Mouse (Mus musculus): Measurements from ENCODE around the gene Crtam. TPM values are rescaled to one million over a fixed set of nuclear protein-coding genes. Genes with fewer than 3 reads are reported as not detected.
A peak's percentile ranks its signal among the peaks of the same experiment; 100 is the strongest.

The Crtam gene
- total and polyA plus RNA-seq, 3 experiments = not detected

DNA sequence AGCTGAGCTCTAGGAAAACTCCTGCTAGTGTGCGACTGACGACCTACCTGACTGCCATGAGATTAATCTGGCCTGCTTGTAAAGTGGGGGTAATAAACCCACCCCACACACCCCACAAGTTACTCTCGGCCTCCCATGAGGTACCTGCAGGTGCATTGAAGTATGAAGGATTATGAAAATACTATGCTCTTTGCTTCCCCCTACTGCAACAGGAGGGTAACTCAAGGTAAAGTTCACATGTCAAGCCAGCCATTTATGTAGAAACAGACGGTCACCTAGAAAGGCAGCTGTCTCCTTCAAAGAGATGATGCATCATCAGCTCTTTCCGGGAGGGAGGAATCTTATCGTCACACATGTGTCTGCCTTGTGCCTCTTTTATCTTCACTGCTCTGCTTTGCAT, 25.4 kb upstream of the Crtam start:
- Histone ChIP-seq H3K9ac (ENCODE audit: insufficient read depth, low read depth) (no peak overlapping the region), H3K9me3 (replicated peaks; ENCODE audit: low read length) (no peaks in the 10 kb centered on the region), H3K4me3 (replicated peaks in 1 of 3; ENCODE audit: low read depth in 2 of 3, low read length in 2 of 3, poor library complexity in 1 of 3) (no peak overlapping the region), H3K79me2 (replicated peaks; ENCODE audit: control insufficient read depth, extremely low read depth, insufficient read depth, poor library complexity, severe bottlenecking) (no peaks in the 10 kb centered on the region), H3K27me3 (replicated peaks) (no peaks in the 10 kb centered on the region), H3K4me1 (ENCODE audit: control insufficient read depth in 1 of 2, insufficient read depth in 2 of 2) (no peaks in the 10 kb centered on the region), H3K36me3 (replicated peaks in 1 of 2; ENCODE audit: control insufficient read depth in 1 of 2, insufficient read depth in 1 of 2, low read length in 1 of 2) (peaks cover 0 to 37% of the 10 kb centered on the region in 2 experiments), H3K27ac (ENCODE audit: insufficient read depth, low read depth) (no peak overlapping the region), H3K4me2 (ENCODE audit: insufficient read depth, low read depth, poor library complexity, severe bottlenecking) (no peak overlapping the region)
- TF ChIP-seq SMC3 (IDR thresholded peaks at IDR 0.05; ENCODE audit: low read depth, low read length) = peak; percentile 17; the same call in 1 of the 2 replicates
- no peak for TF ChIP-seq MAFK (IDR thresholded peaks at IDR 0.05; ENCODE audit: insufficient replicate concordance, low read length)
- TF ChIP-seq TCF12 (IDR thresholded peaks at IDR 0.05; ENCODE audit: low read depth, low read length) = no peak
- TF ChIP-seq RAD21 (IDR thresholded peaks at IDR 0.05; ENCODE audit: low read depth, low read length) = peak; percentile 18
- peak; percentile 38 to 46; a peak in 3 of 4 replicates for TF ChIP-seq CTCF (conservative IDR thresholded peaks at IDR 0.05 in 1 of 2, IDR thresholded peaks at IDR 0.05 in 1 of 2; ENCODE audit: low read depth in 2 of 2, low read length in 2 of 2)
- TF ChIP-seq HCFC1 (IDR thresholded peaks at IDR 0.05; ENCODE audit: low read depth, low read length) = no peak
- DNase-seq (ENCODE audit: extremely low read depth) = peak; percentile 19
- dilution Hi-C loops (cut with MboI; ENCODE audit: extremely low pct_ligation_motif_present, extremely low pct_unique_long_range_greater_than_20kb, low sequenced_read_pairs) (no loop called here), in situ Hi-C loops (cut with MboI; ENCODE audit: low pct_ligation_motif_present, low pct_unique_long_range_greater_than_20kb, low sequenced_read_pairs) (no loop called here)

DNA sequence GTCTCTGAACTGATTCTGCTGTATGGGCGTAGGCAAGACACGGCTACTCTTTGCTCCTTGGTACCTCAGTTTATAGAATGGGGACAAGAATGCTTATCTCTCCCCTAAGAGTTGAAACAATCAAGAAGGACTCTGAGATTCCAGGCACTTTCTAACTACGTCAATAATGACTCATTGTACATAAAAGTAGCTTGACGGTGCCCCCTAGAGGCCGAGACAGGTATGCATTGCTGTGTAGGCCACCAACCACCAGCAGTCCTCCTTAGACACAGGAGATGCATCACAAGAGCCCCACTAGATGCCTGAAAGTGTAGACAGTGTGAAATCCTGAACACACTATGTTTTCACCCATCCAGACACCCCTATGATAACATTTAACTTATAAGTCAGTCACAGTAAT, 24.0 kb upstream of the Crtam start:
- Histone ChIP-seq H3K4me2 (ENCODE audit: insufficient read depth, low read depth, poor library complexity, severe bottlenecking) (no peak overlapping the region), H3K79me2 (replicated peaks; ENCODE audit: control insufficient read depth, extremely low read depth, insufficient read depth, poor library complexity, severe bottlenecking) (no peaks in the 10 kb centered on the region), H3K4me1 (ENCODE audit: control insufficient read depth in 1 of 2, insufficient read depth in 2 of 2) (no peaks in the 10 kb centered on the region), H3K9me3 (replicated peaks; ENCODE audit: low read length) (no peaks in the 10 kb centered on the region), H3K4me3 (replicated peaks in 1 of 3; ENCODE audit: low read depth in 2 of 3, low read length in 2 of 3, poor library complexity in 1 of 3) (no peak overlapping the region), H3K27me3 (replicated peaks) (no peaks in the 10 kb centered on the region), H3K36me3 (replicated peaks in 1 of 2; ENCODE audit: control insufficient read depth in 1 of 2, insufficient read depth in 1 of 2, low read length in 1 of 2) (peaks cover 0 to 40% of the 10 kb centered on the region in 2 experiments), H3K27ac (ENCODE audit: insufficient read depth, low read depth) (no peak overlapping the region), H3K9ac (ENCODE audit: insufficient read depth, low read depth) (no peak overlapping the region)
- DNase-seq (ENCODE audit: extremely low read depth) = peak; percentile 72
- dilution Hi-C loops (cut with MboI; ENCODE audit: extremely low pct_ligation_motif_present, extremely low pct_unique_long_range_greater_than_20kb, low sequenced_read_pairs) (no loop called here), in situ Hi-C loops (cut with MboI; ENCODE audit: low pct_ligation_motif_present, low pct_unique_long_range_greater_than_20kb, low sequenced_read_pairs) (no loop called here)
- TF ChIP-seq TCF12 (IDR thresholded peaks at IDR 0.05; ENCODE audit: low read depth, low read length) = no peak
- TF ChIP-seq MEF2A (IDR thresholded peaks at IDR 0.05; ENCODE audit: borderline replicate concordance, low read depth, low read length) = no peak
- TF ChIP-seq CTCF (conservative IDR thresholded peaks at IDR 0.05 in 1 of 2, IDR thresholded peaks at IDR 0.05 in 1 of 2; ENCODE audit: low read depth in 2 of 2, low read length in 2 of 2) = peak; percentile 78 to 91
- TF ChIP-seq ELF1 (IDR thresholded peaks at IDR 0.05; ENCODE audit: low read depth, low read length) = no peak
- peak; percentile 62 for TF ChIP-seq RAD21 (IDR thresholded peaks at IDR 0.05; ENCODE audit: low read depth, low read length)
- peak; percentile 45 for TF ChIP-seq SMC3 (IDR thresholded peaks at IDR 0.05; ENCODE audit: low read depth, low read length)

DNA sequence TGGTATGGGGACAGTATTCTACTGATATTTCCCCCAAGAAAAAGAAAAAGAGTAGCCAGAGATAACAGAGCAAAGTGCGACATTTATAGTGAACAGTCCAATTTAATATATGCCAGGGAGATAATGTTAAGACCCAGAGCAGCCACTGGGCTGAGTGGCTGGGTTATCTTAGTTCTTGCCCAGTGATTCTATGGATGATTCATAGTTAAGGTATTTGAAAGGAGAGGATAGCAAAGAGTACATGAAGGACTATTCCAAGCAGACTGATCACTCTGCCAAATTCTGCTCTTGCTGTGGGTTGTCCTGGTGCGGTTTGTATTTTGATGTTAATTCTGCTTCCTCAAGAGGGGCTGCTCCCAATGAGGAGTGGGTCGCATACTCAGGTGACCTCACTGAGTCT, 17.3 kb upstream of the Crtam start:
- DNase-seq (ENCODE audit: extremely low read depth) = no peak
- H3K27me3 ChIP-seq (replicated peaks) = no peaks in the 10 kb centered on the region
- H3K4me1 ChIP-seq (ENCODE audit: control insufficient read depth in 1 of 2, insufficient read depth in 2 of 2) = no peaks in the 10 kb centered on the region
- no peak for TF ChIP-seq MAX (IDR thresholded peaks at IDR 0.05; ENCODE audit: low read length)
- no peak for TF ChIP-seq POLR2AphosphoS2 (IDR thresholded peaks at IDR 0.05; ENCODE audit: low read depth, low read length)
- TF ChIP-seq ZMIZ1 (IDR thresholded peaks at IDR 0.05; ENCODE audit: low read depth, low read length) = no peak
- no peak for TF ChIP-seq POLR2A (IDR thresholded peaks at IDR 0.05; ENCODE audit: low read depth, low read length)
- H3K79me2 ChIP-seq (replicated peaks; ENCODE audit: control insufficient read depth, extremely low read depth, insufficient read depth, poor library complexity, severe bottlenecking) = no peaks in the 10 kb centered on the region
- H3K4me3 ChIP-seq (replicated peaks in 1 of 3; ENCODE audit: low read depth in 2 of 3, low read length in 2 of 3, poor library complexity in 1 of 3) = no peak overlapping the region
- no peak overlapping the region for H3K27ac ChIP-seq (ENCODE audit: insufficient read depth, low read depth)
- dilution Hi-C loops (cut with MboI; ENCODE audit: extremely low pct_ligation_motif_present, extremely low pct_unique_long_range_greater_than_20kb, low sequenced_read_pairs) (no loop called here), in situ Hi-C loops (cut with MboI; ENCODE audit: low pct_ligation_motif_present, low pct_unique_long_range_greater_than_20kb, low sequenced_read_pairs) (no loop called here)
- no peak overlapping the region for H3K9ac ChIP-seq (ENCODE audit: insufficient read depth, low read depth)
- H3K4me2 ChIP-seq (ENCODE audit: insufficient read depth, low read depth, poor library complexity, severe bottlenecking) = no peak overlapping the region
- H3K9me3 ChIP-seq (replicated peaks; ENCODE audit: low read length) = no peaks in the 10 kb centered on the region
- peaks cover 0 to 25% of the 10 kb centered on the region in 2 experiments for H3K36me3 ChIP-seq (replicated peaks in 1 of 2; ENCODE audit: control insufficient read depth in 1 of 2, insufficient read depth in 1 of 2, low read length in 1 of 2)

Data from CH12.LX (cell line).